Mouse (Mus musculus) intestine, embryonic 16.5 days (tissue): ENCODE data around the gene Castor2. TPM values are rescaled to one million over a fixed set of nuclear protein-coding genes. Genes with fewer than 3 reads are reported as not detected.

Experiments used
- ATAC-seq: fragments of 200-750 bp; cut with Nextera tagmentation; 2 replicates; pipeline ENCODE4 v1.8.0; 2017; ENCODE audit warnings: moderate TSS enrichment, moderate library complexity
- H3K27ac ChIP-seq: fragments of 300-500 bp; sonication (generic); 2 replicates; pipeline ENCODE4 v1.5.1; 2014; ENCODE audit warnings: mild to moderate bottlenecking, low read length
- H3K27me3 ChIP-seq: fragments of 300-500 bp; sonication (generic); replicated peaks from 2 replicates; pipeline ENCODE4 v1.6.1; 2014; ENCODE audit warnings: low read length, control low read depth, mixed read lengths; ENCODE audit not compliant: control insufficient read depth, insufficient read depth
- H3K36me3 ChIP-seq: fragments of 300-500 bp; sonication (generic); 2 replicates; pipeline ENCODE4 v1.6.1; 2014; ENCODE audit warnings: low read length, control low read depth; ENCODE audit not compliant: control insufficient read depth, insufficient read depth
- H3K4me1 ChIP-seq: fragments of 300-500 bp; sonication (generic); 2 replicates; pipeline ENCODE4 v1.6.1; 2014; ENCODE audit warnings: low read length, control low read depth, mixed read lengths; ENCODE audit not compliant: control insufficient read depth, insufficient read depth
- H3K4me2 ChIP-seq: fragments of 300-500 bp; sonication (generic); 2 replicates; pipeline ENCODE4 v1.6.1; 2014; ENCODE audit warnings: low read depth, low read length, control low read depth
- H3K4me3 ChIP-seq: fragments of 300-500 bp; sonication (generic); 2 replicates; pipeline ENCODE4 v1.5.1; 2014; ENCODE audit warnings: mild to moderate bottlenecking, low read length
- H3K9ac ChIP-seq: fragments of 300-500 bp; sonication (generic); 2 replicates; pipeline ENCODE4 v1.6.1; 2014; ENCODE audit warnings: low read depth, low read length
- H3K9me3 ChIP-seq: fragments of 300-500 bp; sonication (generic); 2 replicates; pipeline ENCODE4 v1.6.1; 2016; ENCODE audit warnings: low read length, control low read depth; ENCODE audit not compliant: control insufficient read depth
- WGBS: fragments of 180-500 bp; shearing (Covaris S2); extraction: QIAGEN DNeasy Blood & Tissue Kit; methylation state at CpG from one replicate; pipeline ENCODE4 v1.1.7; 2014; 5-methylcytosine and 5-hydroxymethylcytosine counted together
- polyA plus RNA-seq: library from polyadenylated mRNA; unstranded; fragments of >200 nt; fragmentation: Nextera tagmentation; extraction: Ambion mirVana; gene quantifications from 2 replicates; pipeline ENCODE4 v1.2.1, GENCODE M21; 2015

Gene Castor2
- polyA plus RNA-seq, 1 experiment from 2014 or later: 6.7 TPM

- Histone ChIP-seq H3K4me3 (peak overlapping the region; percentile 83), H3K27ac (no peak overlapping the region), H3K36me3 (0 out of 2 replicates have a peak, but pooled peaks cover under 1% of the 10 kb centered on the region), H3K27me3 (no peaks in the 10 kb centered on the region), H3K4me2 (peak overlapping the region; percentile 98), H3K9ac (peak overlapping the region; percentile 83), H3K4me1 (peaks cover 21% of the 10 kb centered on the region), H3K9me3 (no peaks in the 10 kb centered on the region)
- 3% methylated on average over 17 of the region's 17 CpGs for WGBS
- ATAC-seq: 0 out of 2 replicates have a peak, but pooled peaks have one; percentile 1
Measured at GRCm38 (mm10) chr5:134100232-134100771, 791 bp downstream of the Castor2 start.

- H3K36me3 ChIP-seq: peaks cover 6% of the 10 kb centered on the region; the same call in 1 of the 2 replicates
- peak overlapping the region; percentile 98 for H3K4me2 ChIP-seq
- H3K4me3 ChIP-seq: peak overlapping the region; percentile 9; the same call in 1 of the 2 replicates
- peak overlapping the region; percentile 85 for H3K27ac ChIP-seq
- H3K9ac ChIP-seq: peak overlapping the region; percentile 38
- 41% methylated on average over 5 of the region's 5 CpGs for WGBS
- peaks cover 2% of the 10 kb centered on the region; the same call in 1 of the 2 replicates for H3K9me3 ChIP-seq
- peak; percentile 22 for ATAC-seq
- H3K27me3 ChIP-seq: no peaks in the 10 kb centered on the region
- peaks cover 21% of the 10 kb centered on the region for H3K4me1 ChIP-seq
Measured at GRCm38 (mm10) chr5:134101322-134101721, 1.8 kb downstream of the Castor2 start.

DNA sequence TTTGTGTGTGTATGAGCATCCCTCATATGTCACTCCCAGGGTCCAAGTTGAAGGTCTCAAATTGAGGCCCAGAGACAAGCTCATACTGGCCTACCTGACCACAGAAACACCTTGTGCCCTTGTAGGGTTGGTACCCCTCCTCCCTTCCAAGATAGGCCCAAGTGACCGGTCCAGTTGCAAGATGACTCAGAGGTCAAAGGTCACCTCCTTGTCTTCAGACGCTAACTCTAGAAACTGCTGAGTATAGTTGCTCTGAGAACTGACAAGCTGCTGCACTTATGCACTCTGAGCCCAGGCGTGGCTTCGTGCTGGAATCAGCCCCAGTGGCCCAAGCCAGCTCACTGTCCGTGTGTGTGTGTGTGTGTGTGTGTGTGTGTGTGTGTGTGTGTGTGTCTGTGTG is 2.4 kb downstream of the Castor2 start:
- ATAC-seq: peak; percentile 81
- WGBS: 23% methylated on average over 5 of the region's 5 CpGs

DNA sequence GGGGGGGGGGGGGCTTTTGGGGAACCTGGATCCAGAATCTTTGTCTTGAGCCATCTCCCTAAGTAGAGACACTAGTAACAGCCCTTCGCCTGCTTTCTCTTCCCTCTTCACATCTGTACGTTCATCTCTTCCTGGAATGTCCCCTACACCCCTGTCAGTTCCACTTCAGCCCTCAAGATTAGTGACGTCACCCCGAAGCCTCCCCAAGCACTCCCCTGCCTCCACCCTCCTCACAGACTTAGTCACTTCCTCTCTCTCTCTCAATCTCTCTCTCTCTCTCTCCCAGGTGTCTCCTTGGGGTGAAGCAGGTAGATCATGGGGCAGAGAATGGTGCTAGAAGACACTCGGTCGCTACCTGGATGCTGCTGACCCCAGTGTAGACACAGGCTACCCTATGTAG is 3.2 kb downstream of the Castor2 start:
- Histone ChIP-seq H3K4me1 (peaks cover 21% of the 10 kb centered on the region), H3K36me3 (peaks cover 6% of the 10 kb centered on the region; the same call in 1 of the 2 replicates), H3K27ac (peak overlapping the region; percentile 48; the same call in 1 of the 2 replicates), H3K4me2 (peak overlapping the region; percentile 12; the same call in 1 of the 2 replicates), H3K9me3 (peaks cover 2% of the 10 kb centered on the region; the same call in 1 of the 2 replicates), H3K27me3 (no peaks in the 10 kb centered on the region), H3K4me3 (no peak overlapping the region), H3K9ac (no peak overlapping the region)
- WGBS: 61% methylated on average over 6 of the region's 6 CpGs
- no peak for ATAC-seq

More for the DNA sequence above, 2.4 kb downstream of the Castor2 start:
- Histone ChIP-seq H3K4me1 (peaks cover 21% of the 10 kb centered on the region), H3K4me3 (no peak overlapping the region), H3K9me3 (peaks cover 2% of the 10 kb centered on the region; the same call in 1 of the 2 replicates), H3K36me3 (peaks cover 6% of the 10 kb centered on the region; the same call in 1 of the 2 replicates), H3K4me2 (peak overlapping the region; percentile 98; the same call in 1 of the 2 replicates), H3K27ac (peak overlapping the region; percentile 85), H3K9ac (no peak overlapping the region; the same call in 1 of the 2 replicates), H3K27me3 (no peaks in the 10 kb centered on the region)

- ATAC-seq: no peak
- Histone ChIP-seq H3K27me3 (no peaks in the 10 kb centered on the region), H3K4me1 (peaks cover 9% of the 10 kb centered on the region; the same call in 1 of the 2 replicates), H3K27ac (no peak overlapping the region), H3K9me3 (peaks cover 2% of the 10 kb centered on the region; the same call in 1 of the 2 replicates), H3K4me3 (no peak overlapping the region), H3K36me3 (peaks cover 6% of the 10 kb centered on the region; the same call in 1 of the 2 replicates), H3K9ac (no peak overlapping the region), H3K4me2 (no peak overlapping the region)
- 77% methylated on average over 8 of the region's 8 CpGs for WGBS
Measured at GRCm38 (mm10) chr5:134105829-134106228, 6.3 kb downstream of the Castor2 start.

- H3K36me3 ChIP-seq: no peaks in the 10 kb centered on the region
- 0 out of 2 replicates have a peak, but pooled peaks cover 5% of the 10 kb centered on the region for H3K9me3 ChIP-seq
- no peak overlapping the region for H3K4me3 ChIP-seq
- no peak overlapping the region for H3K4me2 ChIP-seq
- H3K27me3 ChIP-seq: no peaks in the 10 kb centered on the region
- 74% methylated on average over 5 of the region's 5 CpGs for WGBS
- ATAC-seq: no peak
- H3K9ac ChIP-seq: no peak overlapping the region
- no peak overlapping the region for H3K27ac ChIP-seq
- H3K4me1 ChIP-seq: peaks cover 10% of the 10 kb centered on the region
Measured at GRCm38 (mm10) chr5:134114981-134115380, 15.5 kb downstream of the Castor2 start.

GRCm38 (mm10) chr5:134115639-134116259 is 16.2 kb downstream of the Castor2 start:
- H3K4me2 ChIP-seq: no peak overlapping the region
- no peak for ATAC-seq
- H3K9ac ChIP-seq: no peak overlapping the region
- 87% methylated on average over 7 of the region's 7 CpGs for WGBS
- no peak overlapping the region for H3K27ac ChIP-seq
- no peak overlapping the region for H3K4me3 ChIP-seq
- H3K9me3 ChIP-seq: 0 out of 2 replicates have a peak, but pooled peaks cover 5% of the 10 kb centered on the region
- no peaks in the 10 kb centered on the region for H3K36me3 ChIP-seq
- H3K4me1 ChIP-seq: peaks cover 12% of the 10 kb centered on the region
- no peaks in the 10 kb centered on the region for H3K27me3 ChIP-seq

DNA sequence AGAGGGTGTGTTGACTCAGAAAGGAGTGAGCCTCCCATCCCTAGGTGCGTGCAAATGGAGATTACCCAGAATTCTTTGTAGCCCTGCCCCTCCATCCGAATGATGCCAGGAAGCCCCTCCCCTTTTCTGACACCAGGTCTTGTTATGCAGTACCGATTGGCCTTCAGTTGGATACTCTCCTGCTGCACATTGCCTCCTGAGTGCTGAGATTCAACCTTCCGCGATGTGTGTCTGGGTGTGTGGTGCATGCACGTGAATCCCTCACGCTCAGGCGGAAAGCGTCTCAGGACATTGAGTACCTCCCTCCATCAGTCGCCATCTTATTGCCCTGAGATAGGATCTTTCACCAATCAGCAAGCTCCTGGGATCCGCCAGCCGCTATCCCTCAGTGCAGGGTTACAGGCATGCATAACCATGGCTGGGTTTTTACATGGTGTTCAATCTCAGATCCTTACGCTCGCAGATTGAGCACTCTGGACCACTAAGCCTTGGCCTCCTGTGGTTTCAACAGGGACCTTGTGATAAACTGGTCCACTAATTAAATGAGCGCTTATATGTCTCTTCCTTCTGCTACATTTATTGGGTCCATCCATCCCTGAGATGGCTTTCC is 19.4 kb downstream of the Castor2 start:
- Histone ChIP-seq H3K36me3 (no peaks in the 10 kb centered on the region), H3K9ac (no peak overlapping the region), H3K27ac (peak overlapping the region; percentile 38; the same call in 1 of the 2 replicates), H3K4me2 (no peak overlapping the region), H3K27me3 (no peaks in the 10 kb centered on the region), H3K4me1 (peaks cover 12% of the 10 kb centered on the region), H3K9me3 (no peaks in the 10 kb centered on the region), H3K4me3 (no peak overlapping the region)
- 87% methylated on average over 15 of the region's 15 CpGs for WGBS
- peak; percentile 24; the same call in 1 of the 2 replicates for ATAC-seq

DNA sequence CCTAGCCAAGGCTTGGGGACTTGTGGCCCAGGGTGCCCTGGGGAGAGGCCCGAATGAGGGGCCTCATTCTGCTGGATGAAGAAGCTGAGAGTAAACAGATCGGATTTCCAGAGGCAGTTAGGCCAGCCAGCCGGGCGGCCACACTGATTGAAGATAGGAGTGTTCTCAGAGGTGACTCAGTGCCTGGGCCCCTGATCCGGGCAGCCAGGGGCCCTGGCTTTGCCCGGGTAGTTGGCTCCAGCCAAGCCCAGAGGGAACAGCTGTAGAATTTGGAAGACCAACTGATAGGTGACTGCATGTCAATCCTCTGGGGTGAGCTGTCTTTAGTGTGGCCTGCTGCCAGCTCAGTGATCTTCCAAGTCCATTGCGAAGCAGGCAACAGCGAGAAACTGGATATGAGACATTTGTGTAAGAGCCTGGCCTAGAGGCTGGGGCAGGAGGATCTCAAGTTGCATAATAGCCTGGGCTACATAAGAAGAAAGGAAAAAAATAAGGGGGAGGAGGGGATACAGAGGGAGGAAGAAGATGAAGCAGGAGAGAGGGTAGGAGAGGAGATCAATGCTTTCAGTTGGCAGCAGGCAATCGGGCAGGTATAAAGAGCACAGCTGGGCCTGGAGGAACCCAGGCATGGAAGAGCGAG is 20.1 kb downstream of the Castor2 start:
- Histone ChIP-seq H3K4me1 (peaks cover 12% of the 10 kb centered on the region), H3K27me3 (no peaks in the 10 kb centered on the region), H3K4me3 (no peak overlapping the region), H3K9me3 (no peaks in the 10 kb centered on the region), H3K9ac (no peak overlapping the region), H3K4me2 (no peak overlapping the region), H3K27ac (peak overlapping the region; percentile 38; the same call in 1 of the 2 replicates), H3K36me3 (no peaks in the 10 kb centered on the region)
- WGBS: 44% methylated on average over 10 of the region's 10 CpGs
- ATAC-seq: peak; percentile 84
